Mouse (Mus musculus) naive thymus-derived CD4-positive, alpha-beta T cell, adult 2 months (primary cell): ENCODE results near the gene Cfap74.
"Not testable (repeated sequence)": the region's sequence is repeated elsewhere in the genome, so short reads cannot be mapped to it uniquely, and the experiment has no call there.

ENCODE experiments used
- DNase-seq: peaks from one replicate; pipeline ENCODE4 v3.0.0-alpha.2; 2011; ENCODE audit warnings: low read depth

Cfap74 gene

GRCm38 (mm10) chr4:155408695-155409057 lies 314 bp upstream of the Cfap74 start:
- DNase-seq, result no peak

GRCm38 (mm10) chr4:155412124-155412523 lies 3.1 kb downstream of the Cfap74 start:
- no peak for DNase-seq

DNA sequence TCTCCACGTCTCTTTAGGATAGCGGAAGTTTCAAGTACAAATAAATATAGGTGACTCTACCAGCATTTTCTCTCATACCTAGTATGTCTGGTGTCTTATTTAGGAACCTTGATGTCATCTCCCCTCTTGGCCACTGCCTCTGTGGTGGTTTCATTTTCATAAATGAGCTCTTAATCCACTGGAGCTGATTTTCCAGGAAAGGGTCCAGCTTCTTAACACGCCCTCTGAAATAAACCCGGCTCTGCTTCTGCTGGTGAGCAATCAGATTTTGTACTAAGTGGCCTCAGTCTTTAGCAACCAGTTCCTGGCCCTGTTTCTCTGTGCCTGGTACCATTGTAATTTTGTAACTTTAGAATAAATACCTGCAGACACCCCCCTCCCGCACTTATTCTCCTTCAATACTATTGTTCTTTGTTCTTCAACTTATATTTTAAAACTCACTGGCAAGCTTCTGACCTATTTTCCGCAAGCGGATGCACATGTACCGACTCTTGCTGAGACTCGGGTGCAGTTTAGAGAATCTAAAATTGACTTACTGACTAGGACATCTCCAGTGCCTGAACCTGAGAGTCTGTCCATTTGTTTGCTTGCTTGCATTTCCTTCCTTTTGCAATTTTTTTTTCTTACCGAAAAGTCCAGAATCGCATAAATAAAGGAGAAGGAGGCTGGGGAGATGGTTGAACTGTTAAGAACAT lies 4.8 kb downstream of the Cfap74 start:
- no peak for DNase-seq

DNA sequence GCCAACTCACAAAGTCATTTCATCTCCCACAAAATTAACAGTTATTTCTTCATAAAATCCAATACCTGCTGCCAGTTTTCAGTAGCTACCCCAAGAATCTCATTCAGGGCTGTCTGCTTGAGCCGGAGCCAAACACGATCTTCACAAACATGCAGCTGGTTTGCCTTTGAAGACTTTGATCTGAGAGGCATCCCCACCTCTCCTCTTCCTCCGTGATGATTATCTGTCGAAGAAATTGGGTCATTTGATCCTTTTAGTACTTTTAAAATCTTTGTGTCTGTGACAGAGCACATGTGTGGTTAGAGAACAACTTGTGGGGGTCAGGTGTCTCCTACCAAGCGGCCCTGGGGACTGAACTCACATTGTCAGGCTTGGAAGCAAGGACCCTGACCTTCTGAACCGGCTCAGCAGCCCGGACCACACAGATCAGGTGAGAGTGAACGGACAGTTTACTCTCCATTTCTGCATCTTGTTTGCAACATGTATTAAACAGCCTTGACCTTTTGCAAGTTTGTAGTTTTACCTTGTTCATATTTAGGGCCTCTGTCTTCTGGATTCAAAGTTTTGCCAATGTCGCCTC lies 5.8 kb downstream of the Cfap74 start:
- DNase-seq, result peak; percentile 56

- DNase-seq, result no peak
Observed at GRCm38 (mm10) chr4:155420137-155420536, 11.1 kb downstream of the Cfap74 start.

- not testable (repeated sequence) for DNase-seq
Observed at GRCm38 (mm10) chr4:155421412-155422370, 12.7 kb downstream of the Cfap74 start.

GRCm38 (mm10) chr4:155423988-155424387 lies 15.0 kb downstream of the Cfap74 start:
- no peak for DNase-seq

DNA sequence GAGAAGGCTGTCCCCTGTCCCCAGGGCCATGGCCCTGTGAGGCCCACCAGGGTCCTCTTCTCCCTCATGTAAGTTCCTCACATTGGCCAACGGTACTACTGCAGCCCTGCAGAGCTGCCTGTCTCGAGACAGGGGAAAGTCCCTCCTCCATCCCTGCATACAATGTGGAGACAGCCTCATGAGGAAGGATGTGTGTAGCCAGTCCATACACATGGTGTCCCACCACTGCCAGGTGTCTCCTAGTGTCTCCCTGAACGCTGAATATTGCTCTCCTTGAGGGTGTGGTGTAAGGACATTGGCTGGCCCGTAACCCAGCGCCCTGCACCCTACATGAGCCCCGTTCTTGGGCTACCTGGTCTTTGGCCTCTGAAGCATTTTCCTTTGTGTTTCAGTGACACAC lies 17.3 kb downstream of the Cfap74 start:
- no peak for DNase-seq

DNA sequence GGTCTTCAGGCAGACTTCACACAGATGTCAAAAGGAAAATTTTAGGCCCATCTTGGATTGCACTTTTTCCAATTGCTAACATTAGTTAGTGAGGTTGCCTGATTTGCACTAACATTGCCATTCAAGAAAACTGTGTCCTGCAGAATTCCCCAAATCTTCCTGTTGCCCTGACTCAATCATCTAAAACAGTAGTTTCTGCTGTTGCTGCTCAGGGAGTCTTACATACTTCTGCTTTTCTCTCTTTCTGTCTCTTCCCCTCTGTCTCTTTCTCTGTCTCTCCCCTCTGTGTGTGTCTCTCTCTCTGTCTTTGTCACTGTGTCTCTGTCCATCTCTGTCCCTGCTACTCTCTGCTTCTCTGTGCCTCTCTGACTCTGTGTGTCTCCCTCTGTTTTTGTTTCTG lies 19.5 kb downstream of the Cfap74 start:
- DNase-seq, result no peak

DNA sequence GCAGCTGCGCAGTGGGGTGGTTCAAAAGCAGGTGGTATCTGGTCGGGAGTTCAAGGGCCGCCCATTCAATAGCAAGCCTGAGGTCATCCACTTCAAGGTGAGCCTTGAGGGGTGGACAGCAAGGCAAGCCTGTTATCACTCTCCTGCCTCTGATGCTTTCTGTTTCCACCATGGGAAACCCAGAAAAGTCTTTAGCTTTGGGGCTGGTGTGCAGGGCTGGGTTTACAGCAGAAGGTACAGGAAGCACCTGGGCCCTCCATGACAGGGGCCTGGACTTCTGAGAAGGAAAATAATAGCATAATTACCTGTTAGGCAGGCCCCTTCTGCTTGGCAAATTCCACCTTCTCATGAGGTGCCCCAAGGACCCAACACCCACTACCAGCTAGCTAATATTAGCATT lies 20.2 kb downstream of the Cfap74 start:
- DNase-seq, result no peak

GRCm38 (mm10) chr4:155432358-155432757 lies 23.4 kb downstream of the Cfap74 start:
- no peak for DNase-seq

DNA sequence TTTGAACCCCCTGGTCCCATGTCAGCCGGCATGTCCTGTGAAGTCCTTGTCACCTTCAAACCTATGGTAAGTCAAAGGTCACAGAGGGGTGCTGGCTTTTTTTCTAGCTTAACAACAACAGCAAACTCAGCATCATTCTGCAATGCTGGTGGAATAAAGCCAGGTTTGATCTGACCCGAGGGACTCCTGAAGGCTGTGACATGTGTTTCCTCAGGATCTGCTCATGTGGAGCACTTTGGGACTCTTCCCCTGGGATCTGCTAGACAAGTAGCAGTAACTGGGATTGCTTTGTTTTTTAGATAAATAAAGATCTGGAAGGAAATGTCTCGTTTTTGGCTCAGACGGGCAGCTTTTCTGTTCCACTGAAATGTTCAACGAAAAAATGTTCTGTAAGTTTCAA lies 25.0 kb downstream of the Cfap74 start:
- no peak for DNase-seq

- no peak for DNase-seq
Observed at GRCm38 (mm10) chr4:155442808-155443207, 33.8 kb downstream of the Cfap74 start.

- no peak for DNase-seq
Observed at GRCm38 (mm10) chr4:155451597-155451996, 42.6 kb downstream of the Cfap74 start.

DNA sequence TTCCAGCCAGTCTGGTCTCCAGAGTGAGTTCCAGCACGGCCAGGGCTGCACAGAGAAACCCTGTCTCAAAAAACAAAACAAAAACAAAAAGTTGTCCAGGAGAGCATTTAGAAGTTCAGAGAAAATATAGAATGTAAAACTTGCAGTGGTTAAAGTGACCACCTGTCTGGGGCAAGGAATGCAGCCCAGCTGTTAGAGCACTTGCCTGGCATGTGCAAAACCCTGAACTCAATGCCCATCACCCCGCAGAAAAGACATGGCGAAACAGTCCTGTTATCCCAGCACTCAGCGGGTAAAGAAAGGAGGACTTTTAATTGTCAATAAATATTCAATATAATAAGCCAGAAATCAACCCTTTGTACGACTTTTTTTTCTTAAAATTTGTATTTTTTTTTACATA lies 49.6 kb downstream of the Cfap74 start:
- DNase-seq, result no peak

DNA sequence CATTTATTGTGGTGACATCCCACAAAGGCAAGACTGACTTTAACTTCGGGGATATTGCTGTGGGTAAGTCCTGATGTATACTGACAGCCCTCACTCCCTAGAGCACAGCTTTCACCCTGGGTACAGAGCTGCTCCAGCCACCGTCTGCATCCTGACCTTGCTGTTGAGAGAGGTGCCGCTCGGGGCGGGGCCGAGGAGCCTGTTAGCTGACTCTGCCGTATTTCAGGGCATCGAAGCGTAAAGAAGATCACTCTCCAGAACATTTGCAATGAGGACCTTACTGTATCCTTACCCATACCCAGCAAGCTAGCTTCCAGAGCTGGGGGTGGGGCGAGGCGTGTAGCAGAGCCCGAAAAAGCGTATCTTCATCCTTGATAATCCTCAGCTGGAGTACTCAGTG lies 54.1 kb downstream of the Cfap74 start:
- no peak for DNase-seq

DNA sequence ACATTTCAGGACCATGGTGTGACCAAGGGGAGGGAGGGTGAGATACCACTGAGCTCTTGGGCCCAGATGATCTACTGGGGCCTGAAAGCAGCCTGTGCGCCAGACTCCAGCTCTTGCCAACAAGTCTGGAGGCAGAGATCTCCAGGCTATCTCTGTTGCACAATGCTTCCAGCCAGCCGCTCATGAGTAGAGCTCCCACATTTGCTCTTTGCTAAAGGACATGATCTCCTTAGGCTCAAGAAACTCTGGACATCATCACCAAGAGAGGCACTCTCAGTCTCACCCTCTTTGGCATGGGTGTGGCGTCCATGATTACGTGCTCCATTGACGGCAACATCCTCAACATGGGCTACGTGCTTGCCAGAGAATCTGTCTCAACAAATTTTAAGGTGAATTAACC lies 54.6 kb downstream of the Cfap74 start:
- DNase-seq, result no peak

- no peak for DNase-seq
Observed at GRCm38 (mm10) chr4:155464061-155464460, 55.1 kb downstream of the Cfap74 start.

DNA sequence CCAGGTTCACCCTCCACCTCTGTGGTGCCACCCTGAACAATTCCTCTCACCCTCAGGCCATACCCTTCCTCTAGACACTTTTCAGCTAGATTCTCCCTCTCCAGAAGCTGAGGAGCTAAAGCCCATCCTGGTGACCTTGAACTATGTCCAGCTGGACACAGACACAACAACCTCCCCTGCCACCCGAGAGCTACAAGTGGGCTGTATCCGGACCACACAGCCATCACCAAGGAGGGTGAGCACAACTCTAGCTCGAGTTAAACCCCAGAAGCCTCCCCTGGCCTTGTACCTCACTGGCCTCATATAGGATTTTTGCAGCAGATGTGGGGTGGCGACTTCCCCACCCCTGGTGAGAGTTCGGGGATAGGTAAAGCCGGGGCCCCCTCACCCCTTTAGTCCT lies 56.6 kb downstream of the Cfap74 start:
- DNase-seq, result no peak

- DNase-seq, result no peak
Observed at GRCm38 (mm10) chr4:155466080-155466479, 57.1 kb downstream of the Cfap74 start.

- DNase-seq, result no peak
Observed at GRCm38 (mm10) chr4:155467237-155468010, 58.4 kb downstream of the Cfap74 start.

DNA sequence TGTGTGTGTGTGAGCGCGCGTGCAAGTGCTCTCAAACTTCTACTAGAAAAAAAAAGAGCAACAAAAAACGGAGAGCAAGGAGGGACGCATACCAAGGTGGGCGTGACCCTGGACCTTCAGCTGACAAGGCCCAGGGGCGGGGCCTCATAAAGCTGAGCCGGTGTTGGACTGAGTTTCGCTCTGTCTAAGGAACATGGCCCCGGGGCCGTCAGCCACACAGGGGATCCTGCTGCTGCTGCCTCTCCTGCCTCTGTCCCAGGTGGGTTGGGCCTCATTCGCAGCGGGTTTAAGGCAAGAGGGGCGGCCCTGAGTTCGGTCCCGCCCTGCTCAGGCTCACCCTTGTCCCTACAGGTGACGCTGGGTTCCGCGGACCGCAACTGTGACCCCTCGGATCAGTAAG lies 60.0 kb downstream of the Cfap74 start, which contains the start of gene Tmem52:
TSS of gene Tmem52 (plus strand) at position 163 of the 400 bp plus-strand sequence.
- peak; percentile 44 for DNase-seq
